Mouse (Mus musculus): Measurements from ENCODE around the gene Rasgrf2. TPM values are rescaled to one million over a fixed set of nuclear protein-coding genes. Genes with fewer than 3 reads are reported as not detected.

The Rasgrf2 gene
- total and polyA plus RNA-seq, 3 experiments = not detected

DNA sequence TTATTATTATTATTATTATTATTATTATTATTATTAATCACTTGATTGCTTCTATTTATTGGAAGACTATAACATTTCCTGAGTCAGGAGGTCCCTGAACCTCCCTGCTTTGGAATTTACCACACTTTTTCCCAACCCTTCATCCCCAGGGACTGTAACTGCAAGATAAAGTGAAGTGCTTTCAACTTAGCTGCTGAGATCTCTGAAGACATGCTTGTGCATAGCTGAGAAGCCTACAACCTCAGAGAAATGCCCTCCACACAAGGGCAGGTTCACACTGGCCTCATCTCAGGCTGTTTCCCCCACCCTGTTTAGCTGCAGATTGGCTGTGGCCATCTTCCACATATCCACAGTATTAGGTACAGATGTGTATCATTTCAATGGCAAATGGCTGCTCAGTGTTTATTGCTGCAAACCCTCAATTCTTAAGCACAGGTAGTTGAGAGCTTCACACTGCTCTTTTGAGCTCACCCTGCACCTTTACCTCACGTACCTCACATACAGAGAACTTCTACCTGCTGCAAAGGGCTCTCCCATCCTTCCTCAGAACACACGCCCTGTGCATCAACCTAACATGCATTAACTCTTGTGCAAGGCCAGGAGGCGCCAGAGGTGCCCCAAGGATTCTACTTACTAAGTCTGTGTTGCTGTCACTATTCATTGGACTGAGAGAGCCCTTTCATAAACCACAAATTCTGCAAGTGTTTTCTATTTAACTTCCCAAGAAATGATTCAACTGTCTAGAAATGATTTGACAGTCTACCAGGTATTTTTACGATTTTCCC is 202.7 kb downstream of the Rasgrf2 start:
- Histone ChIP-seq H3K27ac (ENCODE audit: control insufficient read depth, low read depth, low read length) (no peak overlapping the region), H3K79me2 (ENCODE audit: control insufficient read depth, insufficient read depth, low read length, poor library complexity) (no peaks in the 10 kb centered on the region), H3K36me3 (ENCODE audit: control insufficient read depth in 1 of 2, insufficient read depth in 2 of 2, low read length in 2 of 2) (no peaks in the 10 kb centered on the region), H3K4me3 (ENCODE audit: control insufficient read depth in 1 of 2, insufficient read depth in 1 of 2, low read depth in 2 of 2, low read length in 2 of 2) (no peak overlapping the region), H3K9ac (ENCODE audit: control insufficient read depth, low read depth, low read length, poor library complexity, severe bottlenecking) (no peak overlapping the region), H3K9me3 (replicated peaks; ENCODE audit: insufficient read depth, low read length) (no peaks in the 10 kb centered on the region), H3K27me3 (ENCODE audit: control insufficient read depth in 1 of 2, insufficient read depth in 2 of 2, low read length in 2 of 2) (peaks cover 0 to 1% of the 10 kb centered on the region in 2 experiments; a peak in 2 of 4 replicates), H3K4me1 (ENCODE audit: control insufficient read depth in 1 of 2, insufficient read depth in 2 of 2, low read length in 2 of 2) (no peaks in the 10 kb centered on the region)
- DNase-seq (ENCODE audit: low read depth, low spot score) = no peak
- TF ChIP-seq POLR2A (IDR thresholded peaks at IDR 0.05; ENCODE audit: control insufficient read depth in 1 of 2, insufficient read depth in 1 of 2, low read depth in 1 of 2, low read length in 2 of 2, poor library complexity in 1 of 2) (no peak), CTCF (IDR thresholded peaks at IDR 0.05 in 2 of 3, conservative IDR thresholded peaks at IDR 0.05 in 1 of 3; ENCODE audit: control insufficient read depth in 1 of 3, insufficient read depth in 1 of 3, low read depth in 2 of 3, low read length in 3 of 3, poor library complexity in 1 of 3, severe bottlenecking in 1 of 3) (peak in 1 of 3 experiments; percentile 14; a peak in 1 of 6 replicates), MAFK (IDR thresholded peaks at IDR 0.05; ENCODE audit: borderline replicate concordance, low read depth, low read length) (no peak), EP300 (IDR thresholded peaks at IDR 0.05; ENCODE audit: low read depth in 1 of 2, low read length in 2 of 2) (no peak), SMC3 (IDR thresholded peaks at IDR 0.05; ENCODE audit: low read depth, low read length) (peak; percentile 26)

DNA sequence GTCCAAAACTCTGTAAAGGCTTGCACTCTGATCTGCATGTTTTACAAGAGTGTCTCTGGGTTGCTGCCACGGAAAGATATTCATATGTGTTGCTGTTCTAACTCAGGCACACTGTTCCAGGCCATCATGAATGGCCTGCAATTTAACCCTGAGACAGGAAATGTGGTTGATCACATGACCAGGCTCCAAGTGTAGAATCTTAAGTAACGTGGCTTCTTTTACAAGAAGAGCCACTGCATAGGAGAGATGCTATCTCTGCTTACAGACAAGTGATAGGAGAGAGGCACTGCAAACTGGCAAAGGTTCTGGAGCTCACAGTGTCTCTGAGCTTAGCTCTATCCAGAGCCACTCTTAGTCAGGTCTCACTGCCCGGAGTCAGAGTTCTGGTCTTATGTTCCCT is 210.4 kb downstream of the Rasgrf2 start:
- Histone ChIP-seq H3K9me3 (replicated peaks; ENCODE audit: insufficient read depth, low read length) (no peaks in the 10 kb centered on the region), H3K36me3 (ENCODE audit: control insufficient read depth in 1 of 2, insufficient read depth in 2 of 2, low read length in 2 of 2) (no peaks in the 10 kb centered on the region), H3K27me3 (ENCODE audit: control insufficient read depth in 1 of 2, insufficient read depth in 2 of 2, low read length in 2 of 2) (0 out of 4 replicates have a peak, but pooled peaks cover 0 to 1% of the 10 kb centered on the region in 2 experiments), H3K79me2 (ENCODE audit: control insufficient read depth, insufficient read depth, low read length, poor library complexity) (no peaks in the 10 kb centered on the region), H3K4me1 (ENCODE audit: control insufficient read depth in 1 of 2, insufficient read depth in 2 of 2, low read length in 2 of 2) (no peaks in the 10 kb centered on the region), H3K9ac (ENCODE audit: control insufficient read depth, low read depth, low read length, poor library complexity, severe bottlenecking) (no peak overlapping the region), H3K27ac (ENCODE audit: control insufficient read depth, low read depth, low read length) (no peak overlapping the region), H3K4me3 (ENCODE audit: control insufficient read depth in 1 of 2, insufficient read depth in 1 of 2, low read depth in 2 of 2, low read length in 2 of 2) (no peak overlapping the region)
- no peak for DNase-seq (ENCODE audit: low read depth, low spot score)
- TF ChIP-seq USF2 (IDR thresholded peaks at IDR 0.05; ENCODE audit: borderline replicate concordance in 1 of 2, insufficient read depth in 1 of 2, low read depth in 1 of 2, low read length in 2 of 2) (0 out of 4 replicates have a peak, but pooled peaks of 1 of the 2 experiments have one; percentile 31), POLR2AphosphoS5 (IDR thresholded peaks at IDR 0.05; ENCODE audit: borderline replicate concordance, low read depth, low read length) (no peak), USF1 (IDR thresholded peaks at IDR 0.05; ENCODE audit: low read depth, low read length) (peak; percentile 74; the same call in 1 of the 2 replicates)

DNA sequence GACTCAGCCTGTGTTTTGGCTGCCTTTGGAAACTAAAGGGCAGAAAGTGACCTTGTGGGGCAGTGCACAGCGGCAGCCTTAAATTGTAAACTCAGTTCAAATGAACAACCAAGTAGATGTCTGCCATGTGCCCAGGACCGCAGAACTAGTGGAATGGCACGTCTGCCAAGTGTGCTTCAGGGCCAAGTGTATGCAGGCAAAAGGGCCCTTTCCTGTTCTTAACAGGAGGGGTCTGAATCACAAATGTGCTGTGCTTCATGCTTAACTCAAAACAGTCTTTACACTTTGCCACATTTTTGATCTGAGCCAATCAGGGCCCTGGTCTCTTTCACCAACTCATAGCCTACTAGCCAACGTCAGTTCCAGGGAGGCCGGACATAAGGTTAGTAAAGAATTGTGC is 212.7 kb downstream of the Rasgrf2 start:
- H3K4me1 ChIP-seq (ENCODE audit: control insufficient read depth in 1 of 2, insufficient read depth in 2 of 2, low read length in 2 of 2) = no peaks in the 10 kb centered on the region
- no peak for DNase-seq (ENCODE audit: low read depth, low spot score)
- 0 out of 4 replicates have a peak, but pooled peaks cover 0 to 1% of the 10 kb centered on the region in 2 experiments for H3K27me3 ChIP-seq (ENCODE audit: control insufficient read depth in 1 of 2, insufficient read depth in 2 of 2, low read length in 2 of 2)
- H3K9ac ChIP-seq (ENCODE audit: control insufficient read depth, low read depth, low read length, poor library complexity, severe bottlenecking) = no peak overlapping the region
- H3K79me2 ChIP-seq (ENCODE audit: control insufficient read depth, insufficient read depth, low read length, poor library complexity) = no peaks in the 10 kb centered on the region
- no peak overlapping the region for H3K27ac ChIP-seq (ENCODE audit: control insufficient read depth, low read depth, low read length)
- H3K4me3 ChIP-seq (ENCODE audit: control insufficient read depth in 1 of 2, insufficient read depth in 1 of 2, low read depth in 2 of 2, low read length in 2 of 2) = no peak overlapping the region
- TF ChIP-seq POLR2AphosphoS5 (IDR thresholded peaks at IDR 0.05; ENCODE audit: borderline replicate concordance, low read depth, low read length) = no peak
- no peak for TF ChIP-seq POLR2AphosphoS2 (IDR thresholded peaks at IDR 0.05; ENCODE audit: low read length)
- no peak for TF ChIP-seq CHD1 (IDR thresholded peaks at IDR 0.05; ENCODE audit: low read depth, low read length)
- no peak for TF ChIP-seq UBTF (IDR thresholded peaks at IDR 0.05; ENCODE audit: borderline replicate concordance, insufficient read depth, low read depth, low read length)
- no peak for TF ChIP-seq POLR2A (IDR thresholded peaks at IDR 0.05; ENCODE audit: control insufficient read depth in 1 of 2, insufficient read depth in 1 of 2, low read depth in 1 of 2, low read length in 2 of 2, poor library complexity in 1 of 2)
- no peak for TF ChIP-seq NRF1 (IDR thresholded peaks at IDR 0.05; ENCODE audit: insufficient read depth, low read depth, low read length, poor library complexity, severe bottlenecking)
- TF ChIP-seq TAL1 (IDR thresholded peaks at IDR 0.05; ENCODE audit: low read length) = no peak
- TF ChIP-seq CHD2 (IDR thresholded peaks at IDR 0.05; ENCODE audit: low read length) = no peak
- no peak for TF ChIP-seq MXI1 (IDR thresholded peaks at IDR 0.05; ENCODE audit: low read depth, low read length)
- TF ChIP-seq JUND (IDR thresholded peaks at IDR 0.05; ENCODE audit: low read depth, low read length) = no peak
- TF ChIP-seq TCF12 (IDR thresholded peaks at IDR 0.05; ENCODE audit: low read depth, low read length) = no peak
- TF ChIP-seq MEF2A (IDR thresholded peaks at IDR 0.05; ENCODE audit: extremely low read depth, insufficient replicate concordance, low read depth, low read length, poor library complexity, severe bottlenecking) = no peak
- no peak for TF ChIP-seq GATA1 (IDR thresholded peaks at IDR 0.05; ENCODE audit: low read depth, low read length)
- no peak for TF ChIP-seq GABPA (IDR thresholded peaks at IDR 0.05; ENCODE audit: low read depth, low read length)
- H3K9me3 ChIP-seq (replicated peaks; ENCODE audit: insufficient read depth, low read length) = no peaks in the 10 kb centered on the region
- H3K36me3 ChIP-seq (ENCODE audit: control insufficient read depth in 1 of 2, insufficient read depth in 2 of 2, low read length in 2 of 2) = no peaks in the 10 kb centered on the region
